Mouse (Mus musculus) intestine, embryonic 14.5 days (tissue): ENCODE measurements around the gene Prss57. TPM values are rescaled to one million over a fixed set of nuclear protein-coding genes. Genes with fewer than 3 reads are reported as not detected.

Experiments used
- ATAC-seq: fragments of 200-750 bp; cut with Nextera tagmentation; replicated peaks from 2 replicates; pipeline ENCODE4 v1.8.0; 2017; ENCODE audit warnings: low read depth, moderate number of reproducible peaks, moderate TSS enrichment, moderate library complexity; ENCODE audit not compliant: low FRiP score, low TSS enrichment
- DNase-seq: peaks from one replicate; pipeline ENCODE4 v3.0.0-alpha.2; 2018; ENCODE audit warnings: low spot score
- H3K27ac ChIP-seq: fragments of 300-500 bp; sonication (generic); 2 replicates; pipeline ENCODE4 v1.5.1; 2014; ENCODE audit warnings: low read depth, mild to moderate bottlenecking, control low read depth
- H3K27me3 ChIP-seq: fragments of 300-500 bp; sonication (generic); replicated peaks from 2 replicates; pipeline ENCODE4 v1.6.1; 2014; ENCODE audit warnings: low read length, control low read depth; ENCODE audit not compliant: control insufficient read depth, insufficient read depth
- H3K36me3 ChIP-seq: fragments of 300-500 bp; sonication (generic); 2 replicates; pipeline ENCODE4 v1.6.1; 2014; ENCODE audit warnings: low read length, control low read depth; ENCODE audit not compliant: control insufficient read depth, insufficient read depth
- H3K4me1 ChIP-seq: fragments of 300-500 bp; sonication (generic); replicated peaks from 2 replicates; pipeline ENCODE4 v1.6.1; 2014; ENCODE audit warnings: low read length, control low read depth, mixed read lengths; ENCODE audit not compliant: control insufficient read depth, insufficient read depth
- H3K4me2 ChIP-seq: fragments of 300-500 bp; sonication (generic); 2 replicates; pipeline ENCODE4 v1.6.1; 2014; ENCODE audit warnings: low read length
- H3K4me3 ChIP-seq: fragments of 300-500 bp; sonication (generic); 2 replicates; pipeline ENCODE4 v1.5.1; 2014; ENCODE audit warnings: low read depth, low read length, control low read depth, mixed read lengths
- H3K9ac ChIP-seq: fragments of 300-500 bp; sonication (generic); 2 replicates; pipeline ENCODE4 v1.6.1; 2014; ENCODE audit warnings: mild to moderate bottlenecking, low read length
- H3K9me3 ChIP-seq: fragments of 300-500 bp; sonication (generic); 2 replicates; pipeline ENCODE4 v1.6.1; 2016; ENCODE audit warnings: low read length, control low read depth; ENCODE audit not compliant: control insufficient read depth
- WGBS: fragments of 180-500 bp; shearing (Covaris S2); extraction: QIAGEN DNeasy Blood & Tissue Kit; methylation state at CpG from one replicate; pipeline ENCODE4 v1.1.7; 2014; 5-methylcytosine and 5-hydroxymethylcytosine counted together
- polyA plus RNA-seq: library from polyadenylated mRNA; unstranded; fragments of >200 nt; fragmentation: Nextera tagmentation; extraction: Ambion mirVana; gene quantifications from 2 replicates; pipeline ENCODE4 v1.2.1, GENCODE M21; 2014

Gene Prss57
- polyA plus RNA-seq, 1 experiment from 2014 or later, result 0.45 TPM

DNA sequence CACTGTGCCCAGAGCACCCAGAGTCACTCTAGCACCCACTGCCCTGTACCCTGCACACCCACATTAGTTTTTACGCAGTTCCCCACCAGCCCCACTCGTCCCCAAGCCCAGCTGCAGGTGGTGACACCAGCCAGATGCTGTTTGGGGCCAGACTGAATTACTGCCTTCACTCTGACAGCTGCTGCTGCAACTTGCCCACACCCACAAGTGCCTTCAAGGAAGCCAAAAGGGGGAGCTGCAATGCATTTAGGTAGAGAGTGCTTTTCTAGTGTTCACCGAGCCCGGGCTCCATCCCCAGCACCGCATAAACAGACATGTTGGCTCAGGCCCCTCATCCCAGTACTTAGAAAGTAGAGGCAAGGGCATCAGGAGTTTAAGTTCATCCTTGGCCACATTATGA is 8.8 kb downstream of the Prss57 start:
- peaks cover 18% of the 10 kb centered on the region for H3K4me1 ChIP-seq
- no peaks in the 10 kb centered on the region for H3K36me3 ChIP-seq
- 60% methylated on average over 5 of the region's 5 CpGs for WGBS
- ATAC-seq, result no peak
- DNase-seq, result no peak
- no peaks in the 10 kb centered on the region for H3K9me3 ChIP-seq
- H3K4me3 ChIP-seq, result no peak overlapping the region
- H3K4me2 ChIP-seq, result no peak overlapping the region
- no peak overlapping the region for H3K9ac ChIP-seq
- H3K27ac ChIP-seq, result no peak overlapping the region
- no peaks in the 10 kb centered on the region for H3K27me3 ChIP-seq

GRCm38 (mm10) chr10:79781139-79781538 is 9.6 kb downstream of the Prss57 start:
- ATAC-seq, result no peak
- DNase-seq, result no peak
- 31% methylated on average over 21 of the region's 21 CpGs for WGBS
- no peaks in the 10 kb centered on the region for H3K9me3 ChIP-seq
- H3K4me3 ChIP-seq, result peak overlapping the region; percentile 40; the same call in 1 of the 2 replicates
- no peaks in the 10 kb centered on the region for H3K36me3 ChIP-seq
- peak overlapping the region; percentile 73 for H3K4me2 ChIP-seq
- no peak overlapping the region for H3K27ac ChIP-seq
- no peak overlapping the region for H3K9ac ChIP-seq
- H3K27me3 ChIP-seq, result no peaks in the 10 kb centered on the region
- H3K4me1 ChIP-seq, result peaks cover 18% of the 10 kb centered on the region

- Histone ChIP-seq H3K9me3 (no peaks in the 10 kb centered on the region), H3K27ac (no peak overlapping the region), H3K27me3 (no peaks in the 10 kb centered on the region), H3K4me2 (peak overlapping the region; percentile 73), H3K4me3 (peak overlapping the region; percentile 40), H3K4me1 (peaks cover 18% of the 10 kb centered on the region), H3K36me3 (no peaks in the 10 kb centered on the region), H3K9ac (no peak overlapping the region)
- ATAC-seq (peak; percentile 12), DNase-seq (no peak)
- 0% methylated on average over 13 of the region's 13 CpGs for WGBS
Measured at GRCm38 (mm10) chr10:79780664-79781015, 10.1 kb downstream of the Prss57 start.

DNA sequence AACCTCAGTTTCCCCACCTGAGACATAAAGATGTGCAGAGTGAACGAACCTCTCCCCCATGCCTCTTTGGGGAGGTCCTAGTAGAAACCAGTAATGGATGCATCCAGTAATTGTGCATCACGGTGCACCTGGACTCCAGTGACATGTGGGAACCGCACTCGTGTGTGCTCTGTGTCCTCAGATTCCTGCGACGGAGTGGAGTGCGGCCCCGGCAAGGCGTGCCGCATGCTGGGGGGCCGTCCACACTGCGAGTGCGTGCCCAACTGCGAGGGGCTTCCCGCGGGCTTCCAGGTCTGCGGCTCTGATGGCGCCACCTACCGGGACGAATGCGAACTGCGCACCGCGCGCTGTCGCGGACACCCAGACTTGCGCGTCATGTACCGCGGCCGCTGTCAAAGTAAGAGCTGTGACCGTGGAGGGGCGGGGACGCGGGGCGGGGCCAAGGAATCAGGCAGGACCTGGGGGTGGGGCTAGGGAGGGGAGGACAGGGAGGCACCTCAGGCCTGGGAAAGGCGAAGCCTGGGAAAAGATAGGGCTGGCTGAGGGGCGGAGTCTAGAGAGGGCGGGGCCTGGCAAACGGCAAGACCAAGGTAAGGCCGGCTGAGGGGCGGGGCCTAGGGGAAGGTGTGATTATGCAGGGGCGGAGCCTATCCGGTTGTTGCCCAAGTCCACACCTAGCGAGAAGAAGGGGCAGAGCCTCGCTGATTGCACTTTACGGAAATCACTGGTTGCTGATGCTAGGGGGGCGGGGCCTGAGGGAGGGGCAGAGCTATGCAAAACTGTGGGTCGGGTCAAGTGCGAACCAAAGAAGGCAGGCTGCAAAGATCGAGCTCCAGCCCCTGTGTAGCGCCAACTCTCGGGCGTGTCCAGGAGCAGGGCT is 10.7 kb downstream of the Prss57 start:
- H3K9ac ChIP-seq, result no peak overlapping the region

DNA sequence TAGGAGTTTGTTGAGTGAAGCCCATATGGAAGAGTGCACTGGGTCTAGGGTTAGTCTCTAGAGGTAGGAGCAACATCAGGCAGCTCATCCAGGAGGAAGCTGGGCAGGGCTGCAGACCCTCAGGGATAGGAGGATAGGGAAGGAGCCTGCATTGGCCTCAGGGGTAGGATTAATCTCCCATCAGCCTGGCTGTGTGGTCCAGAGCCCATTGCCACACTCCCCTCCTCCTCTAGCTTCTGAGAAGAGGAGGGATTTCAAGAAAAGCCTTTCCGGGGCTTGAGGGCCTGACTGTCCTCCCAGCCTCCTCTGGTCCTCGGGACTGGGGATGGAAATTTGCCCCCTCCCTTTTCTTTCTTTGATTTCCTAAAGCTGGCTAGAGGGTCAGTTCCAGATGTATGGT is 11.6 kb downstream of the Prss57 start:
- H3K27ac ChIP-seq, result no peak overlapping the region
- WGBS, result 36% methylated on average over 2 of the region's 2 CpGs
- no peak overlapping the region for H3K4me2 ChIP-seq
- H3K4me1 ChIP-seq, result peaks cover 18% of the 10 kb centered on the region
- ATAC-seq (no peak), DNase-seq (no peak)
- no peaks in the 10 kb centered on the region for H3K36me3 ChIP-seq
- H3K9ac ChIP-seq, result no peak overlapping the region
- no peak overlapping the region for H3K4me3 ChIP-seq
- no peaks in the 10 kb centered on the region for H3K27me3 ChIP-seq
- H3K9me3 ChIP-seq, result peaks cover 4% of the 10 kb centered on the region; the same call in 1 of the 2 replicates

More for the DNA sequence above, 10.7 kb downstream of the Prss57 start:
- H3K9me3 ChIP-seq, result peaks cover 2% of the 10 kb centered on the region; the same call in 1 of the 2 replicates
- no peak overlapping the region for H3K27ac ChIP-seq
- peak; percentile 98 for DNase-seq
- peak overlapping the region; percentile 73 for H3K4me2 ChIP-seq
- 3% methylated on average over 55 of the region's 55 CpGs for WGBS
- H3K4me1 ChIP-seq, result peaks cover 18% of the 10 kb centered on the region
- no peaks in the 10 kb centered on the region for H3K36me3 ChIP-seq
- ATAC-seq, result peak; percentile 85
- peak overlapping the region; percentile 40 for H3K4me3 ChIP-seq
- H3K27me3 ChIP-seq, result no peaks in the 10 kb centered on the region

GRCm38 (mm10) chr10:79778006-79778405 is 12.8 kb downstream of the Prss57 start:
- peaks cover 18% of the 10 kb centered on the region for H3K4me1 ChIP-seq
- H3K4me2 ChIP-seq, result peak overlapping the region; percentile 84
- peaks cover 4% of the 10 kb centered on the region; the same call in 1 of the 2 replicates for H3K9me3 ChIP-seq
- no peaks in the 10 kb centered on the region for H3K27me3 ChIP-seq
- peak; percentile 72 for DNase-seq
- peak overlapping the region; percentile 33; the same call in 1 of the 2 replicates for H3K27ac ChIP-seq
- no peak for ATAC-seq
- H3K9ac ChIP-seq, result peak overlapping the region; percentile 6; the same call in 1 of the 2 replicates
- H3K4me3 ChIP-seq, result peak overlapping the region; percentile 50; the same call in 1 of the 2 replicates
- no peaks in the 10 kb centered on the region for H3K36me3 ChIP-seq
- WGBS, result 13% methylated on average over 15 of the region's 15 CpGs

GRCm38 (mm10) chr10:79777103-79777531 is 13.6 kb downstream of the Prss57 start, which contains the start of gene Fstl3:
Fstl3 (plus strand) TSS chr10:79777272.
- Histone ChIP-seq H3K27ac (peak within 1 kb of the TSS; percentile 33; the same call in 1 of the 2 replicates), H3K9me3 (peaks cover 4% of the 10 kb centered on the region; the same call in 1 of the 2 replicates), H3K9ac (peak within 1 kb of the TSS; percentile 52), H3K27me3 (no peaks in the 10 kb centered on the region), H3K4me1 (peaks cover 18% of the 10 kb centered on the region), H3K36me3 (no peaks in the 10 kb centered on the region), H3K4me3 (peak within 1 kb of the TSS; percentile 50), H3K4me2 (peak within 1 kb of the TSS; percentile 84)
- under 1% methylated on average over 39 of the region's 39 CpGs for WGBS
- ATAC-seq, result no peak
- peak; percentile 66 for DNase-seq

DNA sequence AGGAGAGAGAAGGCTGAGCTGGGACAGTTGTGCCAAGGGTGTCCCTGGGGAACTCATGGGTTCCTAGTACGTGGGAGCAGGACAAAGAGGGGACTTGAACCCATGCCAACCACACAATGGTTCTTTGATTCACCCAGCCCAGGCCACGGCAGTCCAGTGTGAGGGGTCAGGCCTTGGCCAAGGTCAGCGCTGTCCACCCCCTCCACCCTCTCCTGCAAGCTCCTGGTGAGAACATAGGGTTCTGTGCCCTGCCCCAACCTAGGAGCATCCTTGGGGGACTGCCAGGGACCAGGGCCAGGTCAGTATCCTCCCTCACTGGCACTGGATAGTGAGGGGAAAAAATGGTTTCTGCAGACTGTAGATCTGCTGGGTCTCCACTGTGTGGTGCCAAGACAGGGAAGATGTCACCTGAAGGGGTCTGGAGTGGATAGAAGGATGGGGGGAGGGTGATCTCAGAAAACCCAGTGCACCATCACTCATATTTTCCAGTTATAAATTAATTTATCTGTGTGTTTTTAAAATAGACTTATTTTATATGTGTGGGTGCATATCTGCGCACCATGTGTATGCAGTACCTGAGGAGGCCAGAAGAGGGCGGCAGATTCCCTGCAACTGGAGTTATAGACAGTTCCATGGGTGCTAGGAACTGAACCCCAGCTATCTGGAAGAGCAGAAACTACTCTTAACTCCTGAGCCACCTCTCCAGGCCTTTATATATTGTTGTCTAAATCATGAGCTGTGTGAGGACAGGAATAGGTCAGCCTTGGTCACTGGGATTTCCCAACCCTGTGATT is 16.1 kb downstream of the Prss57 start:
- ATAC-seq (no peak), DNase-seq (no peak)
- H3K9me3 ChIP-seq, result peaks cover 4% of the 10 kb centered on the region; the same call in 1 of the 2 replicates
- no peaks in the 10 kb centered on the region for H3K36me3 ChIP-seq
- no peak overlapping the region for H3K27ac ChIP-seq
- H3K4me1 ChIP-seq, result peaks cover 12% of the 10 kb centered on the region
- H3K4me3 ChIP-seq, result no peak overlapping the region
- WGBS, result 66% methylated on average over 5 of the region's 5 CpGs
- no peaks in the 10 kb centered on the region for H3K27me3 ChIP-seq
- H3K4me2 ChIP-seq, result no peak overlapping the region
- H3K9ac ChIP-seq, result no peak overlapping the region
